Mouse (Mus musculus) MEL-GATA-1-ER (cell line): ENCODE results near the gene Mcemp1.

ENCODE experiments used
- DNase-seq: peaks from one replicate; pipeline ENCODE4 v3.0.0-alpha.2; 2012; ENCODE audit warnings: low read depth; ENCODE audit errors: extremely low read depth

The Mcemp1 gene

DNA sequence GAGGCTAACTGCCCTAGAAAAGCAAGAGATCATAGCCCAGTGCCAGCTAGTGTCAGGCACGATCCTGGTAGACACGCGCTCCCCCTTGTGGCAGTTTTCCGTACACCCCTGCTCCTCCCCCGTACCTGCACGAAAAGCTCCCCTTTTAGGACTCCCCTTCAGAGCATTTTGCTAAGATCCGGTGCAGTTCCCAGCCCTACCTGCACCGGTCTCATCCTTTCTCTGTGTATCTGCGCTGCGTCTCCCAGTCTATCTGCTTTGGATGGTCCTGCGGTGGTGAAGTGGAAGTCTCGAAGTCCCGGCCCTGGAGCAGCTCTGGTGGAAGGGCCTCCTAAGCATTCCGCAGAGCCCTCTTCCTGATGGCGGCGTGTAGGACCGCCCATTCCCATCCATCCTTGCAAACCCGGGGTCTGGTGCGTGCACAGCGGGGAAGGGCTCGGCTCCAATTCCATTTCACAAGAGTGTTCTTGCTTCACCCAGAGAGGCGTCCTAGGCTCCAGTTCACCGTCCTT is 6.5 kb downstream of the Mcemp1 start, which contains the start of gene Fcor:
Gene Fcor, minus strand, starts transcription at position 383 of the 512 bp plus-strand sequence.
- peak; percentile 51 for DNase-seq

DNA sequence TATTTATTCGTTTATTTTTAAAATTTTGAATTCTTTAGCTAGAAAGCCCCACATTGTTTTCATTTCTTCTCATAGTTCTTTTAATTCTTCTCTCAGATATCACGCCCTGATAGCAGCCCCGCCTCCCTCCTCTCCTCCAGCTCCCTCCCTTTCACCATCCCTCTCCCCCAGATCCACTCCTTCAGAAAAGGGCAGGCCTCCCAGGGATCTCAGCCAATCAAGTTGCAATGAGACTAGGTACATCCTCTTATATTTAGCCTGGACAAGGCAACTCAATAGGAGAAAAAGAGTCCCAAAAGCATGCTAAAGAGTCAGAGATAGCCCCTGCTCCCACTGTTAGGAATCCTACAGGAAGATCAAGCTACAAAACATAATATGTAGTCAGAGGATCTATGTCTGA is 9.1 kb downstream of the Mcemp1 start:
- no peak for DNase-seq

DNA sequence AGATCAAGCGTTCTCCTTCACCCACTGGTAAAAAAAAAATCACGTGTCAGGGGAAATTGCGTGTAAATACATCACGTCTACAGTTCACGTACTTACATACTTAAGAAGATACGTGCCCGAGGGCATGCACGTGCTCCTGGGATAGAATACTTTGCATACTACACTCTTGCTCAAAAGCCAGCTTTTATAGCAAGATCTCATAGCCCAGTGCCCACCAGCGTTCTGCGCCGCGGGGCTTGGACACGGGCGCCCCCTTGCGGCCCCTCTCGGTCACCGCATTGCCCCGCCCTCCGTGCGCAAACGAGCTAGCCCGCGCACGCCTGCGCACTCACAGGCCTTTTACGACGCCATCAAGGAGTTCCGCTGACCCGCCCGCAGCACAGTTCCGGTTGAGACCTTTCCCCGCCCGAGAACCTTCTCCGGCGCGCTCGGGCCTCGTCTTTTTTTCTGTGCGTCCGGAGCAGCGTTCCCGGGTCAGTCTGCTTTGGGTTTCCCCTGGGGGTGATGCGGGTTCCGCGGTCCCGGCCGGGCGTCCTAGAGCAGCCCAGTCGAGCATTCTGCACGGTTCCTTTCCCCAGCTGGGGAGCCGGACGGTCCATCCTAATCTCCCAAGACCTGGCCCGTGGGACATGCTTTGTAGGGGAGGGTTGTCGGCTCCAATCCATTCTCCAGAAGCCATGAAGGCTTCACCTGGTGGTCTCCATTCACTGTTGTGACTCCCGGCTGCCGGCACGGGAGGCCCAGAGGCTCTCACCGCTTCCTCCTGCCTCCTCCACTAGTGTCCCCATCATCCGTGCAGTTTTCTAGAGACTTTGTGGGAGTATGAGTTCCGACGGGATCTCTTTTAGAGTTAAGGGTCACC is 10.8 kb downstream of the Mcemp1 start, which contains the start of gene Trappc5:
Gene Trappc5, plus strand, starts transcription at position 169 of the 862 bp plus-strand sequence.
- DNase-seq: peak; percentile 80

DNA sequence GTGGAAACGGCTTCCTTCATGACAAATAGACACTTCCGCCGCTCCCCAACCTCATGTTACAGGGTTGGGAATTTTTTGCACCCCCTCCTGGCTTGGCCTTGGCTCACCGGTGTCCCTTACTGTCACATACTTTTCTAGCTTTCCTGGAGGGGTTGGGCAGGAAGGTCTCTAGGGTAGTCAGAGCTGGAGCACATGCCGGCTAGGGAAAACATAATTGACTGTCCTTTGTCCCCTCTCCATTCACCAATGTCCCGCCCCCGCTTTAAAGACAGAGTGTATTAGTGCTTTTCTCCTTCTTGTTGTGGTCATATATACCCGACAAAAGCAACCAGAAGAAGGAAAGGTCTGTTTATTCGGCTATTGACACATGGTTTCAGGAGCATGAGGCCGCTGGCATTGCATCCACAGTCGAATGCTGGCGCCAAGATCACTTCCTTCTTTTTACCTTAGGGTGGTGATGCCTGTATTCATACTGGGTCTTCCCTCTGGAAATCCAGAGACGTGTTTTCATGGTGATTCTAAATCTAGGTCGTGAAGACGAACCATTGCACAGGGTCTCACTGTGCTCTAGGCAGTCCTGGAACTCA is 11.5 kb downstream of the Mcemp1 start:
- DNase-seq: peak; percentile 33

DNA sequence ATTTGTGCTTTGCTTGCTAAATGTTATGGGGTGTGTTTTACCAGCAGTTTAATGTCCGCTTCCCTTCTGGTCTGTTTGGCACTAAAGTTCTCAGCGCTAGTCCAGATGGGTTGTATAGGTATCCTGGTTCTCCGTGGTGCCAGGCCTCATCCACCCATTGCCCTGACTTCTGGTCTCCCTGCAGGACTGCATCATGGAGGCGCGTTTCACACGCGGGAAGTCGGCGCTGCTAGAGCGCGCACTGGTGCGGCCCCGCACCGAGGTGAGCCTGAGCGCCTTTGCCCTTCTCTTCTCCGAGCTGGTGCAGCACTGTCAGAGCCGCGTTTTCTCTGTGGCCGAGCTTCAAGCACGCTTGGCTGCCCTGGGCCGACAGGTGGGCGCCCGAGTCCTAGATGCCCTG is 13.3 kb downstream of the Mcemp1 start:
- no peak for DNase-seq

DNA sequence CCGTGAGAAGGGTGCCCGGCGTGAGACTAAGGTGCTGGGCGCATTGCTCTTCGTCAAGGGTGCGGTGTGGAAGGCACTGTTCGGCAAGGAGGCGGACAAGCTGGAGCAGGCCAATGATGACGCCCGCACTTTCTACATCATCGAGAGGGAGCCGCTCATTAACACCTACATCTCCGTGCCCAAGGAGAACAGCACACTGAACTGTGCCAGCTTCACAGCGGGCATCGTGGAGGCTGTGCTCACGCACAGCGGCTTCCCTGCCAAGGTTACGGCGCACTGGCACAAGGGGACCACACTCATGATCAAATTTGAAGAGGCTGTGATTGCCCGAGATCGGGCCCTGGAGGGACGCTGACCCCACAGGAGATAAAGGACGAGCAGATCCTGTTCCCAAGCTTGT is 13.7 kb downstream of the Mcemp1 start:
- no peak for DNase-seq

DNA sequence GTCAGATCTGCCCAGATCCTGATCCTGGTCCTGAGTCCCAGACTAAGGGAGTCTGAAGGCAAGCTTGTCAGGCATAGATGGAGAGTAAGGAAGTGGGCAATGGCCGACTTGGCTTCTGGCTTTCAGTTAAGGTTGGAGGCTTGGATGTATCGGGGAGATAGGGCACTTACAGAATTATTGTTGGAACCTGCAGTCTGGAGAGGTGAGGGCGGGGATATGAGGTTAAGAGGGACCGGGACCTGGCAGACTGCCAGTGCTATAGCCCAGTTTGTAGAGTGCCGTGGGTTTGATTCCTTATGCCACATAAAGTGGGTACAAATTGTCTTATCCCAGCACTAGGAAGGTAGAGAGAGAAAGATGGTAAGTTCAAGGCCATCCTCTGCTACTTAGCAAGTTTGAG is 14.1 kb downstream of the Mcemp1 start:
- no peak for DNase-seq

DNA sequence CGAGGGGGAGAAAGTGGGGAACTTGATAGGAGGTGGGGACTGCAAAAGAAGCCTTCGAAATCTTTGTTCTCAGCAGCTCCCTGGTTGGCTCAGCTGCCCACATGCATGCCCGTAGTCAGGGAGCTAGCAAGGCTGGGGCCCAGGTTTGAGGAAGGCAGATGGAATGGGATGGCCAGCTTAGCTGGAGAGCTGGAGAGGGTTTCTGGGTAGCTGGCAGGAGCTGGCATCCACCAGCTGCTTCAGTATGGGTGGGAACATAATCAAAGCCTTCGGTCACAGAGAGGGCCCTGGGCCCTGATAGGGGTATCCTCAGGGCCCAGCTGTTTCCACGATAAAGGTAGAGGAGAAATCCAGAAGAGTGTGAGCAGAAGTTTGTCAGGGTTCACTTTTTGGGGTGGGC is 16.9 kb downstream of the Mcemp1 start:
- no peak for DNase-seq

DNA sequence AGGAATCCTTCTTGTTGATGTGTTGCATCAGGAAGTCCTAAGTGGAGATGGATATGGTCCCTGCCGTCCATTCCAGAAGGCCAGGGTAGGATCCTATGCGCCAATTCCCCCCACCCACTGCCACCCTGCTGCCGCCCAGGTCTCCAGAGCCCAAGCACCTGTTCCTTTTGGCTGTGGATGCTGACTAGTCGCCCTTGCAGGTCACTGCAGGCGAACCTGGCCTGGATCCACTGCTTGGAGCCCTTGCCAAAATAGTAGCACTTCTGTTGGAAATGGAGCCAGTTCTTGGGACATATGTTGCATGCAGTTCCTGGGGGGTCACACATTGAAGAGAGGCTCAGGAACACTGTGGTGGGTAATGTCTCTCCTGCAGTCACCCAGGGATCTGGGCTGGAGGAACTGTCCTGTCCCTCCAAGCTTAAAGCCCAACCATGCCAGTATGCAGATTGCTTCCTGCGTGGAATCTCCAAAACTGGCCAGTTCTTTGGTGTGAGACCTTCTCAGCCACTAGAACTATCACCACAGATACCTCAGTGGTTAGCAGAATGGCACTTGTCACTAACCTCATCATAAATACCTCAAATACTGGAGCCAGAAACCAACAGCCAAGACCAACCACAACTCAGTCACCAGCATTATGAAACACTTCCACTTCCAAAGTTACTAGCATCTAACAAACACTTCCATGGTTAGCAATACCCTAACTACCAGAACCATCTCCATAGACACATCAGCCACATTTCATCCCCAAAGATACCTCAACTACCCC is 18.0 kb downstream of the Mcemp1 start:
- no peak for DNase-seq

DNA sequence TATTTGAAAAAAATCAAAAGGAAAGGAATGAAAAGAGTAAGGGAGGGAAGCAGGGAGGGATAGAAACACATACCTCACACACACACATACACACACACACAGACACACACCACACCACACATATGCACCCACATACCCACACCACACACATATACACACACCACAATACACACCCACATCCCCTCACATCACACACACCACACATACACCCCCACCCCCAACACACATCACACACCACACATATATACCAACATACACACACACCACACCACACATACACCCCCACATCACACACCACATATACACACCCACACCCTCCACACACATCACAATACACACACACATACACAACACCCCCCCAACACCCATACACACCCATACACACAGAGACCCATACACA is 19.0 kb downstream of the Mcemp1 start:
- no peak for DNase-seq

DNA sequence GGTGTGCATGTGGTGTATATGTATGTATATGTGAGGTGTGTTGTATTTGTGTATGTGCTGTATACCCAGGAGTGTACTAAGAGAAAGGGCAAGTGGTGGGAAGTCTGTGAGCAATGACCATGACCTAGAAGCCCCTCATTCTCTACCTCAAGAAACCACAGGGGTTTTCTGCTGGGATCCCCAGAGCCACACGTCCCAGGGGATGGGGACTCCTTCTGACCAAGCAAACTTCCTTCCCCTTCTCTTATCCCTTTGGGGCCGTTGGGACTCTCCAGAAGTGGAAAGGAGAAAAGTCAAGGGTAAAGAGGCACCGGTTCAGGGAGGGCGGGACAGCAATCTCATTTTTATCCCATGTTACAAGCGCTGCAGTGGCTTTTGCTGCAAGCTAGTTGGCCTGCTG is 19.9 kb downstream of the Mcemp1 start:
- DNase-seq: no peak

DNA sequence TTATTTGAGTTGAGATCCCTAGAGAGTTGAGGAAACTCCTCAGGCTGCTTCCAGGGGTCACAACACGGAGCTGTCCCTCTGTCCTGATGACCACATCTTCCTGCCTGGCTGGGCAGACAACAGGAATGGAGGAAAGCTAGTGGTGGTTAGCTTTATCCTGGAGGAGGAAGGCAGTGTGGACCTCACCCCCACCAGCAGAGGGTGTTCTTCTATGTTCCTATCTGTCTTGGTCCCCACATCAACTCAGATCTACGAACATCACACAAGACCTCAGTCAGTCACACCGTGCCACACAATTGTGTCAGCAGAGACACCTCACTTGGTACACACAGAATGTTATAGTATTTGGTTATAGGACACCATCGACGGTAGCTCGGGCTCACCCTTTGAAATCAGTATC is 22.0 kb downstream of the Mcemp1 start:
- DNase-seq: no peak

DNA sequence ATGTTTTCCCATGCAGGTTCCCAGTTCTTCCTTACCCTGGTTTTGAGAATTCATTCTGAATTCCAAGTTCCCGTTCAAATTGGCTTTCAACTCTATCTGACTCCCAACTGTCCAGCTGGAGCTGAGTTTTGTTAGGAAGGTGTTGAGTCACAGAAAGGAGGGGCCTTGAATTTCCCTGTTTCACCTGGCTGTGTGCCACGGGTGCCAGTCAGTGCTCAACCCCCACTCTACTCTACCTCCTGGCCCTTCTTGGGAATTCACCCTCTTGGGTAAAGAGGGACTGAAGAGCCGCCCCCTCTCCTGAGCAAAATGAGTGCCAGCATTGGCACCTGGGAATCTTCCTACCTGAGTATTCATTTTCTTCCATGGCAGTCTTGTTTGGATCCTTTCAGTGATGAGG is 25.2 kb downstream of the Mcemp1 start:
- no peak for DNase-seq

DNA sequence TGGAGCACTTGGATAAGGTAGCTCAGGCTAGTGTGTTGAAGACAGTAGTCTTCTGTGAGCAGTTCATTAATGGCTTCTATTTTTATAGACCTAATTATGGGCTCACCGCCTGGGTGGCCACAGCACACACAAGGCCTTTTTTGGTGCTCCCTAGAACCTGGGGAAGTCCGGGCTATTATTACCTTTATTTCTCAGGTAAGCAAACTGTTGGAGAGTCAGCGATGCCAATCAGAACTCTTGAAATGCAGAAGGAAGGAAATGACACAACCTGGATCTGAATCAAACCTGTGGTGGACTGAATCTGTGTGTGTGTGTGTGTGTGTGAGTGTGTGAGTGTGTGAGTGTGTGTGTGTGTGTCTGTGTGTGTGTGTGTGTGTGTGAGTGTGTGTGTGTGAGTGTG is 28.6 kb downstream of the Mcemp1 start, which contains the start of gene Fcer2a:
Gene Fcer2a, minus strand, starts transcription at position 55 of the 400 bp plus-strand sequence.
- DNase-seq: no peak

DNA sequence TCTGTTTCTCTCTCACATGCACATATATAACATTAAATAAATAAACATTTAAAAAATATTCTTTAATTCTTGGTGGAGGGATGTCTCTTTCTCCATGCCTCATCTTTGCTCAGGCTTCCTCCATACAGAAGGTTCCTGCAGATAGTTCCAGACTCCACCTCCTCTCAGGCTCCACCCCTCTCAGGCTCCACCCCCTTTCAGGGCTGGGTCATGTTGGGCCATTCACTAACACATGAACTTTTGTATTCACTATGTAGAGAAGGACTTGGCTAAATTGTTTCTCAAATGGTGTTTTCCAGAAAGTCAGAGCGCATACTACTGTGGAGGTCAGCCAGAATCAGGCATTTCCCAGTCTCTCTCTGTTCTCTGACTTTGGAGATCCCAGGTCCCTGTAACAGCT is 35.9 kb downstream of the Mcemp1 start:
- peak; percentile 29 for DNase-seq

DNA sequence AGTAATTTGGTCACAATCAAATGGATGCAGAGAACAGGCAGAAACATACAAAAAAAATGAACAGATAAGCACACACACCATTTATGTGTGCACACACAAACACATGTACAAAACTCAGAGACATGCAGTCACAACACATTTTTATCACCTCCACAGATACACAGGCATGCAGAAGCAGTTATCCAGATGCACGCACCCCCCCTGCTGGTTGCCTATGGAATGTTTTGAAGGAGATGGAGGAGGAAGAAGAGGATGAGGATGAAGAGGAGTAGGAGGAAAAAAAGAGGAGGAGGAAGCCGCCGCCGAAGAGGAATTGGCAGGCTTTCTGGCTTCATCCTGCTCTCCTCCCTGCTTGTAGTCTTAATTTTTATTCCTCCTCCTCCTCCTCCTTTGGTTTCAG is 40.2 kb downstream of the Mcemp1 start:
- no peak for DNase-seq

DNA sequence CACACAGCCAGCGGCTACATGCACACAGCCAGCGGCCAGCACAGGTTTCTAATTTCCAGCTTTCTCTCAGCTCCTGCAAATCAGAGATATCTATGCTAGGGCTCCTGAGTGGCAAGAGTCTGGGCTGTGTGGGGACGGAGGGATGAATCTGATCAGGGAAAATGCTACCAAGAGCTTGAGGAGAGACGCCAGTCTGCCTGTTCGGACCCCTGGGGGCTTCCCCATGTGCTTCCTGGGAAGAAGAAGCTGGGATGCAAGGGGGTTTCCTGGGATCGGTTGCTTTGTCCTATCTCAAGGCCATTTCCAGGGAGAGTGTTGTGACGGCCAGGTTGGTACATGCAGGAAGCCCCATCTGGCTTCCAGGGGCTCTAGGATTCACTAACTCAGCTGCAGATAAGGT is 42.1 kb downstream of the Mcemp1 start:
- no peak for DNase-seq

DNA sequence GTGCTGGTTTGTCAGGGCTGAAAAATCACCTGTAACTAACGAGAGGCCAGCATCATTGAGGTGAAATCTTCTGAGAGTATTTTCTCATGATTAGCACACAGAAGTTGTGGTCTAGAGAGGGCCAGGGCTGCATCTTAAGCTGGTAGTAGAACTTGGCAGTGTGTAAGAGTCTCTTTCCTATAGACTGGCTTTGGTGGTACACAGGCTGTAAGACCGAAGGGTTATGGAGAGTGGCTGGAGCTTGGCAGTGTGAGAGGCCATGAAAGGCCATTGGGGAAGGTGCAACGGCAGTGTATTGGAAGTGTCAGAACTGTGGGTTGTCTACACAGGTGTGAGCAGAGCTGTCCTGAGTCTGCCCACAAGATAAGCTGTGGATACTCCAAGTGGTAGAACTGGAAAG is 44.8 kb downstream of the Mcemp1 start:
- no peak for DNase-seq

DNA sequence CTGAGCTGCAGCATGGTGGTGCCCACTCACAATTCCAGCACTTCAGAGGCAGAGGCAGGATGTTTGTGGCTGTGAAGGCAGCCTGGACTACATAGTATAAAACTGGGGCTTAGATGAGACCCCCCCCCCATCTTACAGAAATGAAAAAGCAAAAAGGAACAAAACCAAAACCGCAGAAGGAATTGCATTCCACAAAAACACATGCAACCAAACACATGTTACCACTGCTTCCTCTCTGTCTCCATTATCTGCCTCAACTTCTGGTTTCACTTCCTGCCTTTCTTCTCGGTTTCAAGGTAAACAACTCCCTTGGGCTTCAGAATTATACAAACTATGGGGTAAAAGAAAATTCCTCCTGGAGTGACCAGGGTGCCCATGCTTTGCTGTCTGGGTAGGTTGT is 46.1 kb downstream of the Mcemp1 start:
- peak; percentile 78 for DNase-seq

DNA sequence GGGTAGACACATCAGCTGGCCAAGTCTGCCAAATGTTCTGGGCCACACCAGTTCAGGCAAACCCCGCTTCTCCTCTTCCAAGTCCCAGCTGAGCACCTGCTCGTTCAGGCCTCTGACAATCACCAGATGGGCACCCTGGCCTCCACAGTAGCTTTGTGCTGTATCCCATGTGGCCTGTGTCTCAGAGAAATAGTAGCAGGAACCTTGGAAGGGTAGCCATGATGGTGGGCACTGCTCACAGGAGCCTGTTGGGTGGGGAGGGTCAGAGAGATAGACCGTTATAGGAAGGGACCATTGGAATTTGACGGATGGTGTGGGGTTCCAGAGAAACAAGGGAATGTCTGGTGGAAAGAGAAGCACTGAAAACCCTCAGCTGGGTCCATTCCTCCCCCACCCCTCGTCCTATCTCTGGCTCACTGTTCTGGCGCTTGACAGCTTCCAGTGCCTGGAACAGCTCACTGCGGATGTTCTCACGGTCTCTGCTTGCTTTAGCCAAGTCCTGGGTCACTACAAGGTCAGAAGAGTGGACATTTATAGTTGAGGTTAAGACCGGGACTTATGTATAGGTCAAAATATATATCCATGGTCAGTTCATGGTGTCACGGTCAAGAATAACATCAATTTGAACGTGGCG is 51.9 kb downstream of the Mcemp1 start:
- DNase-seq: no peak

DNA sequence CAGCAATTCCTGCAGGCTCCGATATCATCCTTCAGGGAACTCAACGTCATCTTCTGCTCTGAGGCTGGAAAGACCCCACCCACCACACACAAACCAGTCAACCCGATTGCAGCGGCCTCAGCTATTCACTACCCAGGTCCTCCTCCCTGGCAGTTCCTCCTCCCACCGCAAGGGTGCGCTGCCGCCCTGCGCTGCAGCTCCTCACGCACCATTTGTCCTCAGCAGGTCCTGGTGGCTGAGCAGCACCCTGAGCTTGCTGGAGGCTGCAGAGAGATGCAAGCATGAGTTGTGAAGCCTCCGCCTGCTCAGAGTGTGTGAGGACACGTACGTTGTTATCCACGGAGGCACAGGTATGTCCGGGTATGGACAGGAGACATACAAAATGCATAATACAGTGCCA is 53.0 kb downstream of the Mcemp1 start:
- peak; percentile 41 for DNase-seq
